In genomic region chr2:32165040-32165800, GRCm38 (mm10) we compare ENCODE assay signal across 14 mouse cellular contexts. TPM values are rescaled to one million over a fixed set of nuclear protein-coding genes. Genes with fewer than 3 reads are reported as not detected.
DNase-seq lines count a peak whose midpoint lies in the region; ATAC-seq lines count a peak whose summit lies in the region.
"Had no signal": no experiment of that assay in that cellular context is flagged by ENCODE, and none has a peak within 500 bp of the region (broad histone marks: within the 10 kb centered on the region; RNA-seq: fewer than 3 reads in every experiment).

No protein-coding gene starts in this region.

- peaks cover 90% of the 10 kb centered on the region for H3K4me1 ChIP-seq in heart, embryonic 13.5 days
- peaks cover 77% of the 10 kb centered on the region for H3K4me1 ChIP-seq in neural tube, embryonic 13.5 days (replicated peaks)
- H3K4me1 ChIP-seq in kidney, embryonic 15.5 days: peaks cover 68% of the 10 kb centered on the region
- peaks cover 59% of the 10 kb centered on the region for H3K4me1 ChIP-seq in stomach, embryonic 16.5 days (ENCODE audit: control insufficient read depth, insufficient read depth, low read length)
- H3K4me1 ChIP-seq in midbrain, embryonic 13.5 days (replicated peaks): peaks cover 81% of the 10 kb centered on the region

- intact Hi-C loops in heart, postnatal 25 days (cut with DNase I): no loop called here

- 0 out of 2 replicates have a peak overlapping the region, but pooled peaks have one; percentile 12 for H3K27ac ChIP-seq in heart, embryonic 13.5 days (replicated peaks)
- peak overlapping the region; percentile 49; the same call in 1 of the 2 replicates for H3K27ac ChIP-seq in neural tube, embryonic 13.5 days (replicated peaks)
- 0 out of 2 replicates have a peak overlapping the region, but pooled peaks have one; percentile 24 for H3K27ac ChIP-seq in kidney, embryonic 15.5 days
- peak overlapping the region; percentile 50; the same call in 1 of the 2 replicates for H3K27ac ChIP-seq in stomach, embryonic 16.5 days (ENCODE audit: low read length)
- H3K27ac ChIP-seq in midbrain, embryonic 13.5 days: no peak overlapping the region
- H3K27ac ChIP-seq: limb, embryonic 13.5 days had no signal

- no peaks in the 10 kb centered on the region for H3K9me3 ChIP-seq in heart, embryonic 13.5 days
- no peaks in the 10 kb centered on the region for H3K9me3 ChIP-seq in neural tube, embryonic 13.5 days
- H3K9me3 ChIP-seq in kidney, embryonic 15.5 days (replicated peaks): no peaks in the 10 kb centered on the region
- H3K9me3 ChIP-seq in stomach, embryonic 16.5 days (replicated peaks; ENCODE audit: control insufficient read depth, low read length): no peaks in the 10 kb centered on the region
- H3K9me3 ChIP-seq in midbrain, embryonic 13.5 days: no peaks in the 10 kb centered on the region
- H3K9me3 ChIP-seq: forebrain, embryonic 13.5 days; hindbrain, embryonic 15.5 days; limb, embryonic 13.5 days had no signal

- ATAC-seq in heart, embryonic 13.5 days (ENCODE audit: extremely low read depth, insufficient number of reproducible peaks, low FRiP score, low TSS enrichment): no peak
- no peak for ATAC-seq in neural tube, embryonic 13.5 days (ENCODE audit: low read depth)
- no peak for ATAC-seq in kidney, embryonic 15.5 days (replicated peaks; ENCODE audit: low FRiP score)
- ATAC-seq in stomach, embryonic 16.5 days (ENCODE audit: insufficient read depth, low FRiP score): no peak
- ATAC-seq in midbrain, embryonic 13.5 days: no peak
- ATAC-seq: forebrain, embryonic 13.5 days had no signal

- DNase-seq in heart, postnatal 25 days (ENCODE audit: low spot score): no peak
- no peak for DNase-seq in neural tube, embryonic 10.5 days (ENCODE audit: extremely low spot score, low spot score)
- DNase-seq in adrenal gland, postnatal 10 days: no peak
- DNase-seq: adrenal gland, postnatal 14 days; cerebellum, postnatal 14 days; right cerebral cortex, postnatal 25 days had no signal

- no peaks in the 10 kb centered on the region for H3K36me3 ChIP-seq in heart, embryonic 13.5 days
- H3K36me3 ChIP-seq in neural tube, embryonic 13.5 days: no peaks in the 10 kb centered on the region
- H3K36me3 ChIP-seq in kidney, embryonic 15.5 days: peaks cover 15% of the 10 kb centered on the region; the same call in 1 of the 2 replicates
- H3K36me3 ChIP-seq in stomach, embryonic 16.5 days (ENCODE audit: control insufficient read depth, insufficient read depth, low read length): no peaks in the 10 kb centered on the region
- peaks cover 7% of the 10 kb centered on the region; the same call in 1 of the 2 replicates for H3K36me3 ChIP-seq in midbrain, embryonic 13.5 days
- H3K36me3 ChIP-seq: hindbrain, embryonic 15.5 days had no signal

- 76% methylated on average over 11 of the region's 11 CpGs for WGBS in heart, embryonic 13.5 days
- 73% methylated on average over 11 of the region's 11 CpGs for WGBS in neural tube, embryonic 13.5 days
- WGBS in kidney, embryonic 15.5 days: 73% methylated on average over 11 of the region's 11 CpGs
- WGBS in stomach, embryonic 16.5 days: 74% methylated on average over 11 of the region's 11 CpGs
- WGBS in midbrain, embryonic 13.5 days: 87% methylated on average over 11 of the region's 11 CpGs

- no peaks in the 10 kb centered on the region for H3K27me3 ChIP-seq in heart, embryonic 13.5 days (replicated peaks)
- no peaks in the 10 kb centered on the region for H3K27me3 ChIP-seq in neural tube, embryonic 13.5 days
- H3K27me3 ChIP-seq in kidney, embryonic 15.5 days: no peaks in the 10 kb centered on the region
- H3K27me3 ChIP-seq in stomach, embryonic 16.5 days (ENCODE audit: control insufficient read depth, insufficient read depth, low read length): no peaks in the 10 kb centered on the region
- H3K27me3 ChIP-seq in midbrain, embryonic 13.5 days: no peaks in the 10 kb centered on the region
- H3K27me3 ChIP-seq: forebrain, embryonic 13.5 days; hindbrain, embryonic 15.5 days; limb, embryonic 13.5 days had no signal

- H3K4me2 ChIP-seq in heart, embryonic 13.5 days: no peak overlapping the region
- no peak overlapping the region for H3K4me2 ChIP-seq in neural tube, embryonic 13.5 days
- no peak overlapping the region for H3K4me2 ChIP-seq in kidney, embryonic 15.5 days
- H3K4me2 ChIP-seq in stomach, embryonic 16.5 days (ENCODE audit: low read depth, low read length): no peak overlapping the region
- no peak overlapping the region for H3K4me2 ChIP-seq in midbrain, embryonic 13.5 days (replicated peaks)
- H3K4me2 ChIP-seq: forebrain, embryonic 13.5 days; hindbrain, embryonic 15.5 days; limb, embryonic 13.5 days had no signal

- H3K9ac ChIP-seq in heart, embryonic 13.5 days: 0 out of 2 replicates have a peak overlapping the region, but pooled peaks have one; percentile 37
- no peak overlapping the region for H3K9ac ChIP-seq in neural tube, embryonic 13.5 days
- no peak overlapping the region for H3K9ac ChIP-seq in kidney, embryonic 15.5 days
- H3K9ac ChIP-seq in stomach, embryonic 16.5 days (ENCODE audit: low read length): 0 out of 2 replicates have a peak overlapping the region, but pooled peaks have one; percentile 7
- no peak overlapping the region for H3K9ac ChIP-seq in midbrain, embryonic 13.5 days (replicated peaks)
- H3K9ac ChIP-seq: forebrain, embryonic 13.5 days; hindbrain, embryonic 15.5 days; limb, embryonic 13.5 days had no signal

- H3K4me3 ChIP-seq in heart, embryonic 13.5 days: no peak overlapping the region
- no peak overlapping the region for H3K4me3 ChIP-seq in neural tube, embryonic 13.5 days
- no peak overlapping the region for H3K4me3 ChIP-seq in kidney, embryonic 15.5 days (replicated peaks)
- no peak overlapping the region for H3K4me3 ChIP-seq in stomach, embryonic 16.5 days (replicated peaks; ENCODE audit: low read length)
- H3K4me3 ChIP-seq in midbrain, embryonic 13.5 days (replicated peaks): no peak overlapping the region
- H3K4me3 ChIP-seq: forebrain, embryonic 13.5 days; hindbrain, embryonic 15.5 days; limb, embryonic 13.5 days had no signal

RNA-seq across cellular contexts. Expression of gene Prrc2b, which starts 14.3 kb away (rescaled TPM):
- 24.5 and 25.1 TPM in 2 replicates for polyA plus RNA-seq in heart, embryonic 13.5 days (2015; fragmentation: Nextera tagmentation; extraction: Ambion mirVana)
- total RNA-seq in heart, postnatal 25 days (2021): 10 to 100 TPM; 79.0 to 89.8 TPM
- polyA plus RNA-seq in neural tube, embryonic 13.5 days (2015; fragmentation: Nextera tagmentation; extraction: Ambion mirVana): 61.6 and 69.8 TPM in 2 replicates
- polyA plus RNA-seq in kidney, embryonic 15.5 days (2015; fragmentation: Nextera tagmentation; extraction: Ambion mirVana): 49.2 and 49.7 TPM in 2 replicates
- 22.7 and 27.3 TPM in 2 replicates for polyA plus RNA-seq in stomach, embryonic 16.5 days (2015; fragmentation: Nextera tagmentation; extraction: Ambion mirVana)
- 100 to 1,000 TPM in 1 of 2 experiments, 10 to 100 TPM in 1; 83.4 to 102 TPM for total RNA-seq in adrenal gland, postnatal 10 days (2021)
- polyA plus RNA-seq in midbrain, embryonic 13.5 days (2015; fragmentation: Nextera tagmentation; extraction: Ambion mirVana): 68.4 and 77.5 TPM in 2 replicates

Comparison
In these comparisons a context has a peak if more than half of its experiments do, and no peak if none do; other contexts are left out.
1. H3K9ac ChIP-seq: peak in heart, embryonic 13.5 days (single experiment) and stomach, embryonic 16.5 days (single experiment); none in neural tube, embryonic 13.5 days (single experiment), kidney, embryonic 15.5 days (single experiment) and midbrain, embryonic 13.5 days (single experiment).